Mouse (Mus musculus): ENCODE measurements at regions not wholly inside any gene's neighbourhood (a gene's known extent, or its start where the extent isn't known, plus 50 kb on each side); places are given as distances from the start of the nearest gene placed in this dataset.

DNA sequence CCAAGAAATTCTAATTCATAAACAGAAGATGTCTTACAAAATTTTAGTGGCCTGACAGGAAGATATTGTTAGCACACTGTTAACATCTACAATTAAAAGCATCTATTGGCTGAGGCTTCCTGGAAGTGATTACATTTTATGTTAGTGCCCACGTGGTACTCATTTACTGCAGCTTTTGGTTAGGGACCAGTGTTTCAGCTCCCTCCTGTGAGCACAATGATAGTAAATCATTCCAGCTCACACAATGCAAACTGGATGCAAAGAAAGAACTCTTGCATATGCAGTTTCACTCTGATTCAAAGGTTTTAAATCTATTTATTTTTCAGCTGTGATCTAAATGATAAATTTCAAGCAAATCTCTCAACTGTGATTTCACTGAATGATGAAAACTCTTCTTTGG is 928.3 kb upstream of the Cdh6 start:
- Histone ChIP-seq H3K4me1 (ENCODE audit: insufficient read depth) (no peaks in the 10 kb centered on the region), H3K9ac (no peak overlapping the region), H3K4me2 (ENCODE audit: low read depth) (no peak overlapping the region), H3K27ac (ENCODE audit: low read depth, low read length) (no peak overlapping the region), H3K27me3 (ENCODE audit: insufficient read depth, low read length) (no peaks in the 10 kb centered on the region), H3K9me3 (ENCODE audit: low read length) (no peaks in the 10 kb centered on the region), H3K4me3 (ENCODE audit: low read depth, low read length) (no peak overlapping the region), H3K36me3 (ENCODE audit: insufficient read depth) (no peaks in the 10 kb centered on the region)
- no peak for ATAC-seq
- no peak for TF ChIP-seq CTCF (IDR thresholded peaks at IDR 0.05; ENCODE audit: low read depth)
- WGBS = 23% methylated on average over 1 of the region's 1 CpGs
- DNase-seq = no peak

- H3K4me3 ChIP-seq (ENCODE audit: low read depth, low read length) = no peak overlapping the region
- 66% methylated on average over 3 of the region's 3 CpGs for WGBS
- no peaks in the 10 kb centered on the region for H3K9me3 ChIP-seq (ENCODE audit: low read length)
- DNase-seq = peak; percentile 60
- no peaks in the 10 kb centered on the region for H3K27me3 ChIP-seq (ENCODE audit: insufficient read depth, low read length)
- no peaks in the 10 kb centered on the region for H3K4me1 ChIP-seq (ENCODE audit: insufficient read depth)
- H3K36me3 ChIP-seq (ENCODE audit: insufficient read depth) = no peaks in the 10 kb centered on the region
- TF ChIP-seq CTCF (IDR thresholded peaks at IDR 0.05; ENCODE audit: low read depth) = peak; percentile 60
- no peak overlapping the region for H3K9ac ChIP-seq
- ATAC-seq = no peak
- H3K27ac ChIP-seq (ENCODE audit: low read depth, low read length) = no peak overlapping the region
- no peak overlapping the region for H3K4me2 ChIP-seq (ENCODE audit: low read depth)
Measured at GRCm38 (mm10) chr15:14051872-14052271, 878.4 kb upstream of the Cdh6 start.

Data from forebrain, postnatal 0 days (tissue).